Mouse (Mus musculus) erythroblast, embryonic 14.5 days (primary cell): Measurements from ENCODE around the gene Bace1.

Experiments used
- GATA1 ChIP-seq: IDR thresholded peaks from 2 replicates; pipeline ENCODE4 v1.6.1; 2012; ENCODE audit warnings: low read length, inconsistent platforms, mixed read lengths
- TAL1 ChIP-seq: IDR thresholded peaks from 3 replicates; pipeline ENCODE4 v1.6.1; 2012; ENCODE audit warnings: low read length, inconsistent platforms, mixed read lengths

DNA sequence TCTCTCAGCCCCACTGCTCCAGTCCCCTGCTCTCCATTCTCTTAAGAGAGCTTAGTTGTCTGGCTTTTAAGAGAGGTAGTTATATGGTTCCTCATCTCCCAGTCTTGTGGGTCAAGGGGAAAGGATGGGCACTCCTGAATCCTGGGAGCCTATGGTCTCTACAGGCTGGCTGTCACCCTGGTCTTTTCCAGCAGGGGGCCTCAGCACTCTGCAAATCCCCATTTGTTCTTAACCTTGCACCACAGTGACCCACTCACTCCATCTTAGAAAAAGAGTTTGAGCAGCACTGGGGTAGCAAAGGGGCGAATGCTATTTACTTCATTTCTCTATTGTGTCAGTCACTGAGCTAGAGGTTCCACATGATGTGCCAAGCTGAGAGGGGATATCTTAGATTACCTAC lies 73.3 kb downstream of the Bace1 start:
- no peak for TF ChIP-seq GATA1
- TF ChIP-seq TAL1: no peak
